Mouse (Mus musculus): ENCODE results near the gene Defb23.
"Not testable (repeated sequence)": the region's sequence is repeated elsewhere in the genome, so short reads cannot be mapped to it uniquely, and the experiment has no call there.

Gene Defb23

DNA sequence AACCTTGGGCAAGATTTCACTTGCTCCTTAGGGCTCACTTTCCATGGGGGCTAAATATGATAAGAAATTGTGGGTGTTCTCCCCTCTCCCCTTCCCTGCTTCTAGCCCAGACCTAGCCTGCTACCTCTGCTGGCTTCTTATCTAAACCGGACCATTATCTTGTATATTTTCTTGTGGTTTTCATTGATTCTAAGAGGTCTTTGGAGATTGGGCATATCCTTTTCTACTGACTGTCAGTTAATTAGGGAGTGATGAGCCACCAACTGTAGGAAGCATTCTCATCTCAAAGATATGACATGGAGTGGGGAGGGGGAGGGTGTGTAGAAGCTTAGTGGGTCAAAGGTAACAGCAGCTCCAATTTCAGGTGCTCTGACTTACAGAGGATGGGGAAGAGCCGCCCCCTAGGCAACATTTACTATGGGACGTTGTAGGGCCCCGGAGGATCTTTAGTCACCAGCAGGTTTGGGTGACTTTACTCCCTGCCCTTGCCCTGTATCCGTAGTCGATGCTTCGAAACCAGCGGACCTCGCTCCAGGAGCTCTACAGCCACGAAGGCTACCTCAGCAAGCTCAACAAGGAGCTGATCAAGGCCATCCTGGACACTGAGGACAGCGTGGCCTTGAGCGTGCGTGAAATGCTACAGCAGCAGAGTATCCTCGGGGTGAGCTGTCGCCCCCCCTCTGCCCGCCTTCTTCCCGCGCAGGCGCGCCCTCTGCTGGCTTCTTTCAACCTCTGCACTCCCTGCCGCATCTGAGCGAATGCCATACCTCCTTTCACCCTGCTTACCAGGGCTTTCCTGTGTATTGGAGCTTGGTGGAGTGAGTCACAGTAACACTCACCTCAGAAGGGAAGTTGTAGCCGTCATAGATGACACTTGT, 27.2 kb downstream of the Defb23 start:
- peak; percentile 84 for DNase-seq (ENCODE audit: low read depth, low spot score)

DNA sequence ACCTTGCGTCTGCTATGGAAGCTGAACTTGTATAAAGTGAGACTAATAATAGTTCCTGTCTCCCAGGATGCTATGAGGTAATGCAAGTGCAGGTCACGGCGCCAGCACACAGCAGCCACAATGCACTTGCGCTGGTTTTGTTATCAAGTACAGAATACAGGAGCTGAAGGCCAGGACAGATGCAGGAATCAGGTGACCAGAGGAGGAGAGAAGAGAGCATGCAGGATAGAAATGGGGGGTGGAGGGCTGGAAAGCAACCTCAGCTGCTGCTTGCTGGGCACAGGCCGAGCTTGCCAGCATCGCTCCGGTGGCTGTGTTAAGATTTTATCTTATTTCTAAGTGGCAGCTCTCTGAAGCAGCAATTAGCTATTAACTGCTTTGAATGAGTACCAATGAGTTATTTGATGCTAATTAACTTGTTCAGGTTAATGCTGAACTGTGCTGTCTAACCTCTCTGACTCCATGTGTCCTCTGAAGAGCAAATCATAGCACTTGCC, 28.0 kb downstream of the Defb23 start:
- no peak for DNase-seq (ENCODE audit: low read depth, low spot score)

DNA sequence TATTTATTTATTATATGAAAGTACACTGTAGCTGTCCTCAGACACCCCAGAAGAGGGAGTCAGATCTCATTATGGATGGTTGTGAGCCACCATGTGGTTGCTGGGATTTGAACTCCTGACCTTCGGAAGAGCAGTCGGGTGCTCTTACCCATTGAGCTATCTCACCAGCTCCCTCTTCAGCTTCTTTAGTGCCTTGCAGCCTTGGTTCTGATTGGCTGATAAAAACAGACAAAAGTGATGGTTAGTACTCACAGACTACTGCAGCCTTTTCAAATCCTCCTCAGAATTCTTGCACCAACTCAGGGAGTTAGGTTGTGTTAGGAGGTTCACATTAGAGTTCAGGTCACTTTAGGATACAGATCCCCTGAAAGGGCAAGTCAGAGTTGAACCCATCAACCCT, 35.9 kb downstream of the Defb23 start:
- not testable (repeated sequence) for DNase-seq (ENCODE audit: low read depth, low spot score)

DNA sequence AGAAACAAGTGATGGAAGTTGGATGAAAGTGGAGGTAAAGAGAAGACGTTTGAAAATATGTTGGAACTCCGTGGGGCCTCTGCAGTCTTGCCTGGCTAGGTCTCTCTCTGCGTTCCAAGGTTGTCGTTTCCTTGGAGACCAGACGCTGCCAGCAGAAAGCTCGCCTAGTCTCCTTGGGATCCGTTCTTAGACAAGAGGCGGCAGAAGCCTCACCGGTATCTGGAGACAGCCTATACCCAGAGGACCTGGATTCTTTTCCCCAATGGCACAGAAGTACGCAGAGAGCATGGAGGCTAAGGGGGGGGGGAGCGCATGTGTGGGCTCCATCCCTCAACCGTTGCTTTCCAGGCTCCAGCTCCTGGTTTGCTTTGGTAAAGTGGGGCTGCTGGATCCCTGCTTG, 36.9 kb downstream of the Defb23 start:
- no peak for DNase-seq (ENCODE audit: low read depth, low spot score)

DNA sequence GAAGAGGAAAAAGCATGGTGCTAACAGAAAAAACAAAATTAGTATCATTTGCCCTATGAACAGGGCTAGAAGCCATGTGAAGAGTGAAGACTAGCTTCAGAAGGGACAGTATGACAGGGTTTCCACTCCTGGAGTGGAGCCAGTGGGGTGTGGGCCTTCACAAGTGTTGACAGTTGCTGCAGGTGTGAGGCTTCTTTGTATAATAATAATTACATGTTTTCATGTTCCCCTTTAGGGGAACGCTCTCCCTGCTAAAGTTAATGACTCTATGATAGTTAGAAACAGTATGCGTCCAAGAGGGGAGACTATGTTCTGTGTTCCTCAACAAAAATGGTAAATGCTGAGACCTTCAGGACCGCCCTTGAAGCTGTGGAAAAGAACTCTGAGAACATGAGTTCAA, 48.6 kb downstream of the Defb23 start:
- DNase-seq (ENCODE audit: low read depth, low spot score): no peak

DNA sequence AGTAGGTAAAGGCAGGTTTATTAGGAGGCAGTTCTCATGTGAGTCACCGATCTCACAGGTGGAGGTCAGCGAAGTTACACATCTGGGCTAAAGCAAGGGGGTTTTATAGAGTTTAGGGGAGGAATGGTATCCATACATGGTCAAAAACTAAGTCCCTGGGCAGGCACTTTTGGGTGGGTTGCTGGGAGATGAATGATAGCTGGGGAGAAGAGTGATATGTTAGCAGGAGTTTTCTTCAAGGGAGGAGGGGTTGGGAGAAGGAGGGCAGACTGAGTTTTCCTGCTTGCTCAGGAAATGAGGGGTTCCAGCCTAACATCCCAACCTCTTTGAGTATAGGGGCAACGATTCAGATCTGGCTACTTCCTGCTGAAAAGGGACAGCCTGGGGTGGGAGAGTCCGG, 49.1 kb downstream of the Defb23 start, which contains the start of gene 6820408C15Rik:
Gene 6820408C15Rik, plus strand, starts transcription at position 301 of the 400 bp plus-strand sequence.
- no peak for DNase-seq (ENCODE audit: low read depth, low spot score)

DNA sequence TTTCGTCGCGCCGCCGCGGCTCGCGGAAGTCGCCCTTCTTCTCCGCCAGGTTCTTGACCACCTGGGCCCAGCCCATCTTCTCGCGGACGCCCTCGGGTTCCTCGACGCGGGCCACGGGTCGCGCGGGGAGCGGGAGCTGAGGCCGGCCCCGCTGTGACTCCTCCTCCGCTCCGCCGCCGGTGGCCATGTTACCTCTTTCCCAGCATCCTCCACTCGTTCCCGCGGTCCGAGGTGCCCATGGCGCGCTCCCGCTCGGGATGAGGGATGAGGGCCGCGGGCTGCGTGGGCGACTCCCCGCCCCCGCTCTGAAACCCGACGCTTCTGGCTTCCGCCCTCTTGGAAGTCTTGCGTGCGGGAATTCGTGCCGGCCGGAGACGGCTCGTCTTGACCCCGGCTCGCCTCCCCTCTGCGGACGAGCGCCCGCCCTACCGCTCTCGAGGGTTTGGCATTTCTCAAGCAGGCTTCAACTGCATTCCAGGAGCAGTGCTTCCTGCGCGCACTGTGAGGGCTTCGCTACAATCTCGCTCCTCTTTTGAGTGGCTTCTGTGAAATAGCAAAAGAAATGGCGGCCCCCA, 49.7 kb downstream of the Defb23 start, which contains the start of gene Zcchc3:
Gene Zcchc3, minus strand, starts transcription at position 437 of the 575 bp plus-strand sequence.
- DNase-seq (ENCODE audit: low read depth, low spot score): peak; percentile 92

DNA sequence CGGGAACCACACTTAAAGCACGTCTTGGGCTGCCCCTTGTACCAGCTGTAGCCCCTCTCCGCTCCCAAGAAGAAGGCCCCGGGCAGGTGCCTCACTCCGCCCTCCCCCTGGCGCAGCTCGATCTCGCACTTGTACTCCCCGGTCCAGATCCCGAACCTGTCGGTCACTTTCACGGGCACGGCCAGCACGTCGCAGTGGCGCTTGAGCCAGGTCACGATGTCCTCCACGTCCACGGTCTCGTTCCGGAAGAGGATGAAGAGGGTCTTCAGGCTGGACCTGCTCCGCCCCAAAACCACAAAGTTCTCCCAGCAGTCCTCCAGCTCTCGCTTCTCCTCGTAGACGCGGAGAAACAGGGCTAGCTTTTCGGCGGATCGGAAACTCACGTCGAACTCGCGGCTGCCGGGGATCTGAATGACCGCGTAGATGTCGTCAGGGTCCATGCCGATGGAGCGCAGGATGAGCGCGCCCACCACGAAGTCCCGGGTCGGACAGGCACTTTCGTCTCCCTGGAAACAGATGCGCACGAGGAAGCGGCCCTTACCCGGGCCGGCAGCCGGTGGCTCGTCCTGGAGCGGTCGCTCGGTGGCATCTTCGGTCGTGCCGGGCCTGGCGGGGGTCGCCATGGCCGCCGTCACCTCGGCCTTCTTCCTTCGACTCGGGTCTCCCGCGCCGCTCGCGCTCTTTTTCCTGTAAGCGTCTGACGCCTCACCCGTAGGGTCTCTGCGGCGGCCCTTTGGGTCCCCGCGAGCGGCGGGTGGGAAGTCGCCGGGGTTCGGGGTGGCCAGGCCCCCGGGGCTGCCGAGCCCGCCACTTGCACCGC, 50.4 kb downstream of the Defb23 start:
- DNase-seq (ENCODE audit: low read depth, low spot score): no peak

DNA sequence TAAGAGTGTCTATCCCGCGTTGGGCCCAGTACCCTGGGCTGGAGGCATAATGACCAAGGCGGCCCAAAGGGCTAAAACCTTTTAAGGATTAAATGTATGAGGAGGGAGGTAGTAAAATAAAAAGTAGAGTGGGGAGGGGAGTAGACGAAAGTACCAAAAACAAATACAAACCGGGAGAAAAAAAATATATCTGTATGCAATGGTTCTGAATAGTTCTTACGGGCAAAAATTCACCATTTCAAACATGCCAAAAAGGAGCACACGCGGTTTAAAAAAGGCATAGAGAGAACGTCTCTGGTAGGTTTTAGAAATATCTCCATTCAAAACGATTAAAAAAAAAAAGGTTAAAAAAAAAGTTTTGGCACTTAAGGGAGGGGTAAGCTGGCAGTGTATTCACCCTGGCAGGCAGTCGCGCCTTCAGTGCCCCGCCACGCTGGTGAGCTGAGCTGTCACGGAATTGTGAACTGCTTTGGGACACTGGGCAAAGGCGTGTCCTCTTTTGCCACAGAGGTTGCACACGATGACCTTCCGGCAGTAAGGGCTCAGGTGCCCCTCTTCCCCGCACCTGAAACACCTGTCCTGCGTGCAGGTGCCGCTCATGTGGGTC, 51.2 kb downstream of the Defb23 start:
- no peak for DNase-seq (ENCODE audit: low read depth, low spot score)

DNA sequence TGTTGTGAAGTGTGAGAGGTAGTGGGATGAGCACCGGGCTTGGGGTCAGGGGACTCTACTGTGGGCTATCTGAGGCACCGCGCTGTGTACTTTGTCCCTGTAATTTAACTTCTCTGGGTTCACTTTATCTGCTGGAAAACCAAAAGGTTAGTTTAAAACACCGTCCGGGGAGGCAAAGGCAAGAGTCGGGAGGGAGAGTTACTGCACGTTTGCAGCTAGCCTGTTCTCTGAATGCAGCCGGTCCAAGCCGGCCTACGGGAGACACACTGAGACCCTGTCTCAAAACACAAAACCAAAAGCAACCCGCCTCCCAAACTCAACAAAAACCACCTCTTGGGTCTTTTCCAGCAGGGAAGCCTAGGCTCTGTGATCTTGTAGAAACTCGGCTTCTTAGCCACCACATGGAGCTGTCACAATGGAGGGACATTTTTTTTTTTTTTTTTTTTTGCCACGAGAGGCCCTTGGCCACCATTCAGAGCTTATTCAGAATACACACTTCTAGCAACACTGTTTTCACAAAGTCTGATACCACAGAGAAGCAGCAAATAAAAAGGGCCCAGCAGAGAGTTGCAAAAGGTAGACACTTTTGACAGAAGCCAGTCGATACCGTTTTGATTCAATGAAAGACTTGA, 51.8 kb downstream of the Defb23 start:
- DNase-seq (ENCODE audit: low read depth, low spot score): no peak

DNA sequence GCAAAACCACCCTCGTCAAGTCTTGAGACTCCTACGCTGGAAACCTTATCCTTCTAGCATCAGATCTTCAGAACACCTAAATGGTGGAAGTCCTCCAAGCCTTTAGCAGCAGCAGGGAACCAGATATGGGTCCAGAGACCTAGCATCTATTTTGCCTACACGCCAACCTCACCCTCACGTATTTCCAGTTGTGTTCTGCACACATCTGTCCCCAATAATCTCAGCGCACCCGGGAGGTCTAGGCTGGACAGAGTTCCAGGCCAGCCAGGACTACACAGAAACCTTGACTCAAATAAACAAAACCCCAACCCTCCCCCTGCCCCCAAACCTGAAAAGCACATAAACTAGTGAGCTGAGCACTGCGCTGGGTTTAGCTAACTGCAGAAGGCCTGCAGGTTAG, 52.9 kb downstream of the Defb23 start:
- no peak for DNase-seq (ENCODE audit: low read depth, low spot score)

DNA sequence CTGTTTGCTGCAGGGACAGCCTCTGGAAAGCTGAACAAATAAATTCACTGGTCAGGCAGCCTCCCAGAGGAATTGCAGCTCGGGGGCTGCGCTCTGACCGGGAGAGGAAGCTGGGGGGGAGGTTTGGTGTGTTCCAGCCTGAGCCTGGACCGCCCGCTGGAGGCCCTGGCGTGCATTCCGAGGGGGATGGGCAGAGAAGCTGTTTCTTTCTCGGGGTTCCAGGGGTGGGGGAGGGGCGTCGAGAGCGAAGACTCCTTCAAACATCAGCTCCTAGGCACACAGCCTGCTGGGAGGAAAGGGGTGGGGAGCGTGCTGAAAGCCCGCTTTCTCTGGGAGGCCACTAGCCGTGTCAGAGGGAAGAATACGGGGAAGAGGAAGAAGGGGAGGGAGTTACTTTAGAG, 53.4 kb downstream of the Defb23 start:
- peak; percentile 95 for DNase-seq (ENCODE audit: low read depth, low spot score)

DNA sequence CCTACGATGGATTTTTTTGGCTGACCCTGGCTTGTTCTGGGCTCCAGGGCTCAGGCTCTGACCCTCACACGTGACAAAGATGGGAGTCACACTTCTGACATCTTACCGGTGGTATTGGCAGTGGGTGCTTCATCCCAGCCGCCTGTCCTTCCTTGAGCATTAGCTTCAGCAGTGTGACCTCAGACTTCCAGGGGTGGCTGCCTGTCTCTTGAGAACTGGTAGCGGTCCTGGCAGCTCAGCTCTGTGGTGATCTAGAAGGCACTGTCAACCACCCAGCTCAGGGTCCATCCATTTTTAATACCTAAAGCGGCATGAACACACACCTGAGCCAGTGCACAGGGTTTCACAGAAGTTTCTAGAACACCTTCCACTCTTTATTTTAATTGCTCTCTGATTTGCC, 54.6 kb downstream of the Defb23 start:
- DNase-seq (ENCODE audit: low read depth, low spot score): no peak

Measured in forelimb bud, embryonic 11.5 days (tissue).